Mouse (Mus musculus) adrenal gland, postnatal 25 days (tissue): Measurements from ENCODE around the gene Jade2. TPM values are rescaled to one million over a fixed set of nuclear protein-coding genes. Genes with fewer than 3 reads are reported as not detected.
"Not testable (repeated sequence)": the region's sequence is repeated elsewhere in the genome, so short reads cannot be mapped to it uniquely, and the experiment has no call there.

ENCODE experiments used
- DNase-seq: peaks from one replicate; pipeline ENCODE4 v3.0.0; 2021; ENCODE audit warnings: mixed read lengths
- total RNA-seq: library from RNA; stranded (reverse); gene quantifications from 2 replicates; pipeline ENCODE4 v1.2.3, GENCODE M21; 2021

Gene Jade2
- total RNA-seq, 1 experiment from 2014 or later, result 19.8 TPM

DNA sequence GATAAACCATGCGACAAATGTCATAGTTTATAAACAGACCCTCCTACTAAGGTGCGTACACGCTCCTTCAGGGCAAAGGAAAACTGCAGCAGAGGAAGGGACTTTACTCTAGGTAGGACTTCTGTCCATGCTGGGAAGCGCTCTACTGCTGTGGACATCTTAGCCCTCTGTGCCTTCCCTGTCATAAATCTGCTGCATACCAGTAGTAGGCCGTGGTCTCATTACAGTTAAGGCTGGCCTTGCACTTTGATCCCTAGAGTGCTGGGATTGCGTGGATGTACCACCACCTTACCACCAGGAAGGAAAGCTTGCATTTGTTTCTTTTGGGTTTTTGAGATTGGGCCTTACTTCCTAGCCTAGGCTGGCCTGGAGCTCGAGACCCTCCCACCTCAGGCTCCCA lies 66.8 kb downstream of the Jade2 start:
- no peak for DNase-seq

DNA sequence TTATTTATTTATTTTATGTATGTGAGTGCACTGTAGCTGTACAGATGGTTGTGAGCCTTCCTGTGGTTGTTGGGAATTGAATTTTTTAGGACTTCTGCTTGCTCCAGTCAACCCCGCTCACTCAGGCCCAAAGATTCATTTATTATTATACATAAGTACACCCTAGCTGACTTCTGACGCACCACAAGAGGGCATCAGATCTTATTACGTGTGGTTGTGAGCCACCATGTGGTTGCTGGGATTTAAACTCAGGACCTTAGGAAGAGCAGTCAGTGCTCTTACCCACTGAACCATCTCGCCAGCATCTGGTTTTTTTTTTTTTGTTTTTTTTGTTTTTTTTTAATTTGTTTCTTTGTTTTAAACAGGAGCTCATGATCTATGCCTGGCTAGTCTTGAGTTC lies 67.7 kb downstream of the Jade2 start:
- DNase-seq, result not testable (repeated sequence)

DNA sequence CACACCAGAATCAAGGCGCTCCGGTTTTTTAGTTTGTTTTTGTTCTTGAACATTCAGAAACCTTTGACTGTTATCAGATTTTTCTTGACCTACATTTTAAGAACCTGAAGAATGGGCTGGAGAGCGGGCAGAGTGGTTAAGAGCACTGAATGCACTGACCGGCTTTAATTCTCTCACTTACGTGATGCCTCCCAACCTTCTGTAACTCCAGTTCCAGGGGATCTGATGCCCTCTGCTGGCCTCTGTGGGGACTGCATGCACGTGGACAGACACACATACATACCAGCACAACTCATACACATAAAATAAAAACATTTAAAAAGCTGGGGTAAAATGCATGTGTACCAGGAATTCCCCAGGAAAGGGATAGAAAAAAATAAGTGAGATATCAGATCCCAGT lies 71.5 kb downstream of the Jade2 start:
- DNase-seq, result peak; percentile 61

DNA sequence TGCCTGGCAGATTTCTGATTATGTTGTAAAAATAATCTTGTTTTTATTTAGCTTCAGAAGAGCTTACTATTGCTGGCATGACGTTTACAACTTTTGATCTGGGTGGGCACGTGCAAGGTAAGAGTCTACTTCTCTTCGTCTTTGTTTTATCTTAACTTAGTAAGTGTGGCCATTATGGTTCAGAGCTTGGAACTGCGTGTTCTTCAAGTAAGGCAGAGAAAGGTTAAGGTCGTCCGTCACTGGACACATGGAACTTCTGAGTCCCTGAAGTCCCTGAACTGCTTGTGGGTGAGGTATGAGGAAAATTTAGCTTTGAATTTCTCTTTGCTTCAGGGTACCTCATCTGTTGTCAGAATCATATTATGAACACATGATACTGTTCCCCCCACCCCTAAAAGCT lies 74.7 kb downstream of the Jade2 start:
- no peak for DNase-seq

- DNase-seq, result no peak
Measured at GRCm38 (mm10) chr11:51780773-51781267, 76.6 kb downstream of the Jade2 start.

- no peak for DNase-seq
Measured at GRCm38 (mm10) chr11:51777478-51777877, 80.0 kb downstream of the Jade2 start.

DNA sequence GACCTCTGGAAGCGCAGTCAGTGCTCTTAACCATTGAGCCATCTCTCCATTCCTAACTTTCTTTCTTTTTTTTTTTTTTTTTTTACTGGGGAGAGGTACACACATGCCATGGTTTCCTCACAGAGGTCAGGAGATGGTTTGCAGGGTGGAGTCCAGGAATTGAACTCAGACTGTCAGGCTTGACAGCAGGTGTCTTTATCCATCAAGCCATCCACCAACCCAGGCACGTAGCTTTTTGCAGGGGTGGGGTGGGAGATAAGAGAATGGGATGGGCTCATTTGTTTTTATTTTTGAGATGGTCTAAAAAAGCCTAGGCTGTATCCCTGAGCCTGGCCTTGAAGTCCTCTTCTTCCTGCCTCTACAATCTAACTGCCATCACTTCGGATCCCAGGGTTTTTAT lies 81.9 kb downstream of the Jade2 start:
- DNase-seq, result no peak

GRCm38 (mm10) chr11:51768296-51768695 lies 89.2 kb downstream of the Jade2 start:
- DNase-seq, result no peak

DNA sequence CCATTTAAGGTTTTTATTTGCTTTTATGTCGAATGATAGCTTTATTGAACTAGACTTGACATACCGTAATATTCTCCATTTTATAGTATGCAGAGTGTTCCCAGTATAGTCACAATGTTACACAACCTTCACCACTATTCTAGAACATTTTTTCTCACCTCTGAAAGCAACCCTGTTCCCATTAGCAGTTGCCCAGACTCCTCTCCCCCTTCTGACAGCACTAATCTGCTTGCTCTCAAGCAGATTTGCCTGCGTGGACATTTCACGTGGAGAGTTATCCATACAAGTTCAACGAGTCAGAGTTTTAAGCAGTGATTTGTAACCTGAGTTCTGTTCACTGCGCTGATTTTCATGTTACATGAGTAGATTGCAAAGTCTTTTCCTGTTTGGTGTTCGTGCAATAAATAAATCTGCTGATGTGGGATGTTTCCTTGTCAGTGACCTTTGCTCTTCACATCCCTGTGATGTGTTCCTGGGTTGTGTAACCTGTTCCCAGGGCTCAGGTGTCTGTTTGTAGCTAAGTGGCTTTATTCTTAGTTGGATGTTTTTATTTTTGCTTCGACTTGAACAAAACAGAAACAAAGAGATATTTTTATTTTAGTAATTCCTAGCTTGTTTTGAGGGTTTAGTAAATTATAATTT lies 89.8 kb downstream of the Jade2 start:
- DNase-seq, result no peak

- DNase-seq, result no peak
Measured at GRCm38 (mm10) chr11:51764816-51765215, 92.6 kb downstream of the Jade2 start.

GRCm38 (mm10) chr11:51763955-51764354 lies 93.5 kb downstream of the Jade2 start:
- DNase-seq, result no peak

Other genes with a start within 250 kb of the Jade2 start
- 68.0 and 76.9 TPM in 2 replicates for gene Nhp2, start 237.9 kb downstream of the Jade2 start, total RNA-seq
- gene Rmnd5b, start 221.8 kb downstream of the Jade2 start, total RNA-seq, result 54.7 and 55.8 TPM in 2 replicates
- 11.1 and 13.7 TPM in 2 replicates for gene N4bp3, start 206.8 kb downstream of the Jade2 start, total RNA-seq
- 3.5 and 4.0 TPM in 2 replicates for gene D930048N14Rik, start 206.7 kb downstream of the Jade2 start, total RNA-seq
- 55.1 and 58.2 TPM in 2 replicates for gene 0610009B22Rik, start 168.8 kb downstream of the Jade2 start, total RNA-seq
- 33.8 and 41.2 TPM in 2 replicates for gene Sec24a, start 94.0 kb downstream of the Jade2 start, total RNA-seq
- gene Sar1b, start 94.0 kb downstream of the Jade2 start, total RNA-seq, result 93.6 and 96.4 TPM in 2 replicates
- 20.1 and 20.5 TPM in 2 replicates for gene Cdkn2aipnl, start 110.0 kb upstream of the Jade2 start, total RNA-seq
- 140 and 160 TPM in 2 replicates for gene Ube2b, start 143.1 kb upstream of the Jade2 start, total RNA-seq
- gene Cdkl3, start 146.6 kb upstream of the Jade2 start, total RNA-seq, result 4.0 and 4.7 TPM in 2 replicates
- 77.2 and 91.2 TPM in 2 replicates for gene Ppp2ca, start 241.0 kb upstream of the Jade2 start, total RNA-seq